Mouse (Mus musculus) T-cell, adult 2 months (primary cell): Measurements from ENCODE around the gene Lca5l.

ENCODE experiments used
- DNase-seq: peaks from one replicate; pipeline ENCODE4 v3.0.0; 2022; ENCODE audit warnings: low spot score

Gene Lca5l

DNA sequence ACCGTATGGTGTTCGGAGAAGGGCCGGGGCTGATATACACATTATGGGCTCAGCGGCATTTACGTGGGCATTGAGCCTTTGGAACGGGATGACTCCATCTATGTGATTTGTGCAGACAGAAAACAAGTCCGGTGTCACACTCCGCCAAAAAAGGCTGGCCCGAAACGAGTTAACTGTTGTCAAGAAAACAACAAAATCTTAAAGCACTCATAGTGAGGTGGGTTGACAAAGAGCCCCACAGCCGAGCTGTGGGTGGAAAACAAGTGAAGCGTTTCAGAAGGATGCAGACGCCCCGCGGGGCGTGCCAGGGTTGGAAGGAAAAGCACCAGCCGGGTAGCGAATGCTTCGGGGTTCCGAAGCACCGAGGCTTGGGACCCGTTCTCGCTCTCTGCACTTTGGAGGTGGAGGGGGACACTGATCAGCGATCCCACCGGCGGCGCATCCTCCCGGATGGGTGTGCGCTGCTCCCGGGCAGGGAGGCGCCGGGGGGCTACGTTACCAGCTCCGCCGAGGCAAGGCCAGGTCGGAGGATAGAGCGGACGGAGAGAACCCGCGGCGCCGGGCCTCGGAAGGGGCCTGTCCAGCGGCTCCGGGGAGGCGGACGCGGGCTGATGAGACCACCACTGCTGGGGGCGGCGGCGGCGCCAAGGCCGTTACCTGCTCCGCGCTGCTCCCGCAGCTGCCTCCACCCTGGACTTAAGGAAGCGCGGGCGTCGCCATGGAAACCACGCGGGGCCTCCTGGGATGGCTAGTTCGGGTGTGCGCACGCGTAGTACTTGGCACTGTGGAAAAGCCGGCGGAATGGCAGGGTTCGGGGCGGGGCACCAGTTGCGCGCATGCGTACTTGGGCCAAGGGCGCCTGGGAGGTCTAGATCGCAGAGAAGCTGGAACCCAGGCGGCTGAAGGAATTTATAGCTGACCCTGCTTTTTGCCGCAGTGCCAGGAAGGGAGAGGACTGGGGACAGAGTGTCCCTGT is at the start of gene Lca5l:
Lca5l (minus strand) TSS at position 741 of the 976 bp plus-strand sequence.
- DNase-seq, result peak; percentile 91

DNA sequence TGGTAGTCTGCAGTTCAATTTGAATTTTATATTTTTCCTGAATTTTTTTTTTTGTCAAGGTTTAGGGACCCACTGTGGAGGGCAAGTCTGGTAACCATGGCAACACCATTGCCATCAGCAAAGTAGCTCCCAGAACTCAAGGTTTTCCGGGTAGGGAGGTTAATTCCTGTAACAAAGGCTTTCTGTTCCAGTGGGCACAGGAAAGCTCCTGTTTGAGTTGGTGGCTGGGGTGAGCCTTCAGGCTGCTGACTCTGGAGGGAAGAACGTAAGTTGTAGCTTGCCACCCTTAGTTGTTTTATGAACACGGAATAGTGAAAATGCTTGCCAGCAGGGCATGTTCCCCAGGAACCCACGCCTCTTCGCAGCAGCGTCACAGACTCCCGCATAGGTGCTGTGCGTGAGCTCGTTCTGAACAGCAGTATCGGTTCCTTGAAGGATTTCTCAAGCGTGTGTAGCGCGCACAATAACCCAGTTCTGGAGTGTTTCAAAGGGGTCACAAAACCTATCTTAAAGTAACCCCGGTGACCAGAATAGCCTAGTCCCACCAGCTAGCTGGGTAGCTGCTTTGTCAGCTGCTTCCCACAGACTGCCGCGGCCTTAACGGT is 43.4 kb upstream of the Lca5l start, which contains the start of gene B3galt5:
B3galt5 (plus strand) TSS at position 436 of the 605 bp plus-strand sequence.
- no peak for DNase-seq

DNA sequence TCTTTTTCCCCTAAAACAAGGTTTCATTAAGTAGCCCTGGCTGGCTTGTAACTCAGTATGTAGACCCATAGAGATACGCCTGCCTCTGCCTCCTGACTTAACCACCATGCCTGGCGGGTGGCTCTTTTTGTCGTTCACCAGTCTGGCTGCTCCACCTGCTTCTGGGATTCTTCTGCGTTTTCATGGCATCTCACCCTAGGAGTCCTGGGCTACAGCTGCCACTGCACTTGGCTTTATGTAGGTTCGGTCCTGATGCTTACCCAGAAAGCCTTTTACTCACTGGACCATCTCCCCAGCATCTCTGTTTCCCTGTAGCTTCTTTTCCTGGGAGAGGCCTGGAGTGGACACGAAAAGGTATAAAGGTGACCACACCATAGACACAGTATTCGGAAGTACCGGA is 41.9 kb upstream of the Lca5l start:
- DNase-seq, result no peak

DNA sequence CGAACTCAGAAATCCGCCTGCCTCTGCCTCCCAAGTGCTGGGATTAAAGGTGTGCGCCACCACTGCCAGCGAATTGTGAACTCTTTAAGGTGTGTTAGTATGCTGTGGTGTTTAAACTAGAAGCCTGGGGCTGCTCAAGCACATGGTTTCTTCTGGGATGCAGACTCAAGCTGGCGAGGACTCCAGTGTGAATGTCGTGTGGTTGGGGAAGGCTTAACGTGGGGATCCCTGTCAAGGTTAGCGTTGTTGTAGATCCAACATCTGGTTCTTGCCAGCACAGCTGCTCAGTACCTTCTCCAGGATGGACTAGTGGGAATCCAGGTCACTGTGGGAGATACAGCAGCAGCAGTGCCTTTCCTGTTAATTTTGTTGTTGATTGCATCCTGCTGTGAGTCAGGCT is 39.9 kb upstream of the Lca5l start:
- DNase-seq, result no peak

DNA sequence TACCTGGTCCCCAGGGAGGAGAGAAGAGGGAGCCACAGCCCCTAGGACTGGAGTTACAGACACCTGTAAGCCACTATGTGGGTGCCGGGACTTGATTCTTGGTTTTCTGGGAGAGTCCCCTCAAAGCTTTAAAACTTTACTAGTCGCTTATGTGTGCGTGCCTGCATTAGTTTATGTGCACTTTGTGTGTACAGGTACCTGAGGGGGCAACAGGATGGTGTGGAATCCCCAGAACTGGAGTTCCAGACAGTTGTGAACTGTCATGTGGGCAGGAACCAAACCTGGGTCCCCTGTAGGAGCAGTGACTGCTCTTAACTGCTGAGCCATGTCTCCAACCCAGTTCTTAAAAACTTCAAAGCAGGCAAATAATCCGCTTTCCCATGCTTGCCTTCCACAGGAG is 39.2 kb upstream of the Lca5l start:
- no peak for DNase-seq

DNA sequence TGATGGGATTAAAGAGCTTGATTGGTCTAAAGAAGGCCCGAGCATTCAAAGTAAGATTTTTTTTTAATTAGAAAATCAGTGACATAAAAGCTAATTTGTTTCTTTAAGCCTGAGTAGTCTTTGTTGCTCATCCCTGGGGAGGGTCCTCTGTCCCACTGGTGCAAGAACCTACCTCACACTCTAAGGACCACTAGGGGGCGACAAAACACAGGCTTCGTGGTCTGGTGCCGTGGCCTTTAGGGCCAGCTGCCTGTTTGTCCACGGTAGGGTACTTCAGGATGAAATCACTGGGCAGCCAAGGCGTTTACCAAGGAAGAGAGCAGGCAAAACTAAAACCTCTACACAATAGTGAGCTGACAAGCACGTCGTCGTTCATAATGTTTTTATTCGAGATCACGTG is 38.3 kb upstream of the Lca5l start:
- DNase-seq, result peak; percentile 65

DNA sequence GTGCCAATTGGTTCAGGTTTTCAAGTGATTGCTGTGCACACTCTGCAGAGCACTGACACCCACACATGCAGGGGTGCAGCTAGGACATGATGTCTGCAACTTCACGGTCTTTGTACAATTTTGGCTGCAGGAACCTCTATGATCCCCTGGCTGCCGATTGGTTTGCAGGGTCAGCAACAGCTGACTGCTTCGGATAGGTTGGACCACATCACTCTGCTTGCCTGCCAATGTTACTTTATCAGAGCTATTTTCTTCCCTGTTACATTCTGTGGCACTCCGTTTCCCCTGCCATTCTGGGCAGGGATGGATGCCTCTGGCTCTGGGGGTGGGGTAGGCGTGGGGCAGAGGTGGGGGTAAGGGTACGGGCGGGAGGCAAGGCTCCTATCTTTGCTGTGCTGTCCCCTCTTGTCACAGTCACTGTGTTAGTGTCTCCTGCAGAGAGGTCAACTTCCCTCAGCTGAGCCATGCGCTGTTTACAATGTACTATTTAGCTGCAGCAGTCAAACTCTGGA is 37.0 kb upstream of the Lca5l start:
- DNase-seq, result no peak

DNA sequence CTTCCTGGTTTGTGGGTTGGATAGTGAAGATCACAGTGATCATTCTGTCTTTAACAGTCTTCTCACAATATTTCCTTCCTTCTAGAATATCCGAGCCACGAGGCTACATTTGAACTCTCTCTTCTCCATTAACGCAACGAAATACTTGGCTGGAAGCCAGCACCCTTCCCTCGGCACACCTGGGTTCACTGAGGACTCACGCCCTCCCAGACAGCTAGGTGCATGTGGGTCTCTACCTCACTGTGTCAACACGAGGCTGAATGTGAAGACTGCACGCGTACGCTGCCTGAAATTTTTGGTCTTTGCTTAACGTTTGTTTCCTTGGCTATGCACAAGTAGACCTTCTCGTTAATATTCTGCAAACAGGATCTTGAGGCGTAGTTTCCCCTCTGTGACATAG is 36.4 kb upstream of the Lca5l start:
- no peak for DNase-seq

DNA sequence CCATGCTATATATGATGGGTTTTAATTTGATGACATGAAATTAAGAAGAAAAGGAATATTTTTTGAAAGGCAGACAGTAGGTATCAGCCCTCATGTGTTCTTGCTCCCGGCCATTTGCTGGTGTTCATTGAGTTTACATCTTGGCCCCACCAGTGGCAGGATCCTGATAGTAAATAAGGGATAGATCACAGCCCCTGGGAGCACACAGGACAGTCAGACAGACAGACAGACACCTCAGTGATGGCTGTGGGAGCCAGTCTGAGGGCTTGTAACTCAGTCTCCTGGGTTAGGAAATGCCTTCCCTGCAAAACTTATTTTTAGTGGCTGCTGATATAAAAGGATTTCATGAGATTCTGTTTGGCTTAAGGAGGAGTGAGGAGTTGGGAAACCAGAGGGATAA is 30.4 kb upstream of the Lca5l start:
- DNase-seq, result no peak

DNA sequence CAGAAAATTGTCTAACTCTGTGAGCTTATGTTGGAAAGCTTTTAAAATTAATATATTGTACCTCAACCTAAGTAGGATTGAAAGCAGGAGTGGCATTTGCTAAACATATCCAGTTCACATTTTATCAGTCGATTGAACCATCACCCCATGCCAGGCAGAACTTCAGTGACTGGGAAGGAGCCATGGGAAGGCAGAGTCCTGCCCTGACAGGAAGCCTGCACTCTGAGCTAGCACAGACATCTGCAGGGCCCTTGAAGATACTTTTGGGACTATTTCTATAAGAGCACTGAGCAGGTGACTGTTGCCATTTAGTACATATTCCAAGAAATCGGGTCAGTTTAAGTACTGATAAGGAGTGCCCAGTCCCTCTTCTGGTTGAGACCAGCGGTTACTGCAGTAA is 29.9 kb upstream of the Lca5l start:
- DNase-seq, result no peak

DNA sequence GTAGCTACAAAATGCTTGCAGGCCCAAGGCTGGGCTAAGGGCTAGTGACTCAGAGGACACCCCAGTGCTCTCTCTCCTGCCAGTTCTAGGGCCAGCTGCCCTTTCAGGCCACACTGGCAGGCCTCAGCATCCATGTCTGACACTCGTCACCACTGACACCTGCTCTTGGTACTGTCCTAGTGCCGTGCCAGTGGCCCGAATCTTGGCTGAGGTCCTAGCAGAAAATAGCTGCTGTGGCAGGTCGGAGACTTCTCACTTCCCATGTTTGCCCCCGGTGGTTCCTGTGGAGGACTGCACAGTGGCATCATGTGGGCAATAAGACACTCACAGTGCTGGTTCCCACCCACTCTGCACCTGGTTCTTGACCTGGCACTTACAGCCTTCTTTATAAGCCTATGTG is 29.4 kb upstream of the Lca5l start:
- DNase-seq, result no peak

DNA sequence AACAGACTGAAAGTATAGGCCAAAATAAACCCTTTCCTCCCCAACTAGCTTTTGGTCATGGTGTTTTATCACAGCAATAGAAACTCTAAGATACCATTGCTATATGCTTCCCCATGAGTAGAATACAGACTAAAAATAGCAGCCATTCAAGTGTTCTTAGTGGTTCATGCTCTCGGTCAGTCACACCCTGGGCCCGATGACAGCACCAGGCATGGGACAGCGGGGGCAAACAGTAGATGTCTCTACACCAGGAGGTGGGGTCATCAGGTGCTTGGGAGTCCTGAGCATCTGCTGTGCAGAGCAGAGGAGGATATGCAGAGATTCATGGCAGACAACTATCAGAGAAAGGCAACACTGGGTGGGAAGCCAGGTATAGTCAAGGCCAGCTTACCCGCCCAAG is 21.0 kb upstream of the Lca5l start:
- DNase-seq, result no peak

DNA sequence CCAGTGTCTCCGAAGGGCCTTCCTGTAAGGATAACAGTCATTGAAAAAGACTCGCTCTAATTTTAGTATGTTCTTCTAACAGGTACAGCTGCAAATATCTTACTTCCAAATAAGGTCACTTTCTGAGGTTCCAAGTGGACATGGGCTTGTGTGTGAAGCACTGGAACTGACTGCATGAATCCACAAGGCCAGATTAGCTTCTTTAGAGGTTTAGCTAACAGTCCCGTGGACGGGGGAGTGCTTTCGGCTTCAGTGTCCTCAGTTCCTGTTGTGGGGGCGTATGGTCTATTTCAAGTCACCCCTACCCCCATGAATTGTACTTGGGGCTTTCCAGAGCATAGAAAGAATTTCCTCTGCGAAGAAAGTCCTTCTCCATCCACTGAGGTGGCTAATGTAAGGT is 18.8 kb upstream of the Lca5l start:
- no peak for DNase-seq

DNA sequence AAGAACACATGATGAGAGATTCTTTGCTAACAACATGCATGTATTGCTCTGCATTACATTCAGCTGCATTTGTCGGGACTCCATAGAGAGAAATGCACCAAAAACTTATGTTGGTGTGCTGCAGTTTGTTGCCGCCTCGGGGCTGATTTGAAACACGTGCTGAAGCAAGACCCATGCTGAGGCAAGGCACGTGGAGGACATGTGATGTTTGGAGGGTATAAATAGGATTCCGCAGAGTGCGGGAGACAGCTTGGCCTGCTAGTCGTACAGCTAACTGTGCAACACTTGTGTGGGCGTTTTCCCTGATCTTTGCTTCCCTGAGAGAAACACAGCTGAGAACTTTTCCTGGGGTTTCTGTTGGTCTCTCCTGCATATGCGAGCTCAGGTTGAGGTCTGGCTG is 17.7 kb upstream of the Lca5l start:
- no peak for DNase-seq

DNA sequence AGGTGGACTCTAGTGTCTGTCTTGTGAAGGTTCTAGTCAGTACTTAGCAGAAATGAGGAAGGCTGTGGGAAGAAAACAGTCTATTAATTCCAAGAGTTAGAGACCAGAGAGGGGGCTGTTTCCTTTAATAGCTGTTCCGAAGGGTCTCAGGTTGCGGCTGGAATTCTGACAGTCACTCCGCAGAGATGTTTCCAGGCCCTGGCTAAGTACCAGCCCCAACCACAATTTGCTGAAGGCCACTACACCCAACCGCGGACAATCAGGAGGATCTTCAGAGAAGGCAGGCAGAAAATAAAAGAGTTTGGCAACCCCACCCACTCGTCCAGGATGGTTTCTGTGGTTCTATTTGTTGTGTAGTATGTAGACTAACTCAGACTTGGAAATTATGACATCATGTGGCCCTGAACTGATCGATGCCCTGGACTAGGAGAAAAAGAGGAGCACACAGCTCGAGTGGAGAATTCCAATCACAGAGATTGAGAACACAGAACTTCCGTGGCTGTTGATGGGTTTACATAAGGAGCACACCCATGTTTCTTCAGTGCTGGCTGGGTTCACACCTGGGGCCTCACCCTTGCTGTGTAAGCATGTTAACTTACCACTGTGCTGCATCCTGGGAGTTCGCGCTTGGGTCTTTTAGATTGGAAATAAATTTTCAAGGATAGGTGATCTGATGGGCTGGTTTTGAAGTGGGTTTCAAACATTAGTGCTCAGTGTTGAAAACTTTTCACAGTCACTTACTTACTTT is 9.6 kb upstream of the Lca5l start:
- DNase-seq, result no peak

DNA sequence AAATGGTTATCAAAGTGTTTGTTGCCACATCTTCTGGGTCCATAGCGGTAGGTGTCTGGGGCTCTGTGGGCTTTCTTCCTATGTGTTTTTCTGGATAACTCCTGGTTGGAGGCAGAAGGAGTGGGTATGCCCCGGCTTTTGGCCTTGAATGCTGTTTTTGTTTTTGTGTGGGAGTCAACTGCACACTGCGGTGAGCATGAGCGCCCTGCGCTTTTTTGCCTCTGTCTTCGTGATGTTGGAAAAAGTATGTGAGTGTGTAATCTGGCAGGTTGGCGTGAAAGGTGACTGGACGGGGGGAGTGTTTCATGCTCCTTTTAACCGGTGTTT is 8.6 kb upstream of the Lca5l start:
- DNase-seq, result no peak

DNA sequence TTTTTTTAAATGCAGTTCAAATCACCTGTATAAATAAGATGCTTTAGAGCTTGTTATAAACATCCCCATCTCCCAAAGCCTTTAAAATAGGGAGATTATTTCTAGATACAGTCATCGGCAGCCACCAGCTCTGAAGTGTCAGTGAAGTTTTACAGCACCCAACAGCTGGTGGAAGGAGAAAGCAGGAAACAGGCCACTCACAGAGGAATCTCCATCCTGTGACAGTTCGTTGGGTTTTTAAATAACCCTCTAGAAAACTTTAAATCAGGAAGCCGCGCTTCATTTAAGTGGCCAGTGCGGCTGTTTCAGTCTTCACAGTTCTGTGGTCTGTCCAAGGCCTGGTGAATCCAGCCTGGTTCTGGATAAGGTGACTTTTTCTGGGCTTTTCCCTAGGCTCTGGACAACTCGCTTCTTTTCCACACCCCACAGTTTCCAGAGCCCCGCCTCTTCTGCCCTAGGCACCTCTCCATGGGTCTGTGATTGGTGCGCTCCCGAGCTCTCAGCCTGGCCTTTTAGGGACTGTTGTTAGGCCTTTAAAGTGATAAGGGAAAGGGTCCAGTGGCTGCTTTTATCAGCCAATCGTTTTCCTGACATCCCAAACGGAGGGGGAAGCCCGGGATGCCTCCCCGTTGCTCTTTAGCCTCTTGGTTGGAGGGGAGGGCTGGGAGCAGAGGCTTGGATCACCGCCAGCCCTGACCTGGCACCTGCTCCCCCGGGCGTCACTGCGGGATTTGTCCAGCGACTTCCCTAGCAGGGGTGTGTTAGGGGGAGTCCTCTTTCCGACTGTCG is 8.0 kb upstream of the Lca5l start, which contains the start of gene Sh3bgr:
Sh3bgr (plus strand) TSS at position 538 of the 789 bp plus-strand sequence.
- DNase-seq, result no peak

DNA sequence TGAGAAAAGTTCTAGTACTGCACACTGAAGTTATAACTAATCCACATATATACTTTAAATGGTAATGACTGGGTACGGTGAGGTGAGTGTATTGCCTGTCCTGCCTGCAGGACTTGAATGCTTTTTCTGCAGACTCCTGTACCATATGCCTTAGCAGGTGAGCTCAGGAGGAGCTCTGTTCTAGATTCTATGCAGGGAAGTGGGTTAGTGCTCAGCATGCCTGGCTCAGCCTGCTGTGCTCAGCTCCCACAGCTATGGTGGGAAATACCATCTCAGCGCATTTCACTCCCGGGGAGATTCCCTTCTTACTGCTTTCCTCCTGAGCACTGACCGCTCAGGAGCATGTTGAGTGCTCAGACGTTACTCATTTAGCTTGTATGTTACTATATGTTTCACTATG is 4.5 kb downstream of the Lca5l start:
- no peak for DNase-seq

DNA sequence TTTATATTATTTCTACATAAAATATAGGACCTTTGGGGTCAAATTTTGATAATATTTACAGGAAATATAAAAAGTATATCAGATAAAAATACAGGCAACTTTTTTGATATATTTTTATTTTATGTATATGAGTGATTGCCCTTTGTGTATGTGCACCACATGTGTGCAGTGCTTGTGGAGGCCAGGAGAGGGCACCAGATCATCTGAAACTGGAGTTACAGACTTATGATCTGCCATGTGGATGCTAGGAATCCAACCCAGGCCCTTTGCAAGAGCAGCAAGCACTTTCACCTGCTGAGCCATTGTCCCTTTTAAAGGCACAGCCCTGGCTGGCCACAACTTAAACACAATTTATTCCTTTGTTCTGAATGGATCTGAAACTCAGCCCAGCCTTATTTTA is 12.9 kb downstream of the Lca5l start:
- DNase-seq, result no peak

DNA sequence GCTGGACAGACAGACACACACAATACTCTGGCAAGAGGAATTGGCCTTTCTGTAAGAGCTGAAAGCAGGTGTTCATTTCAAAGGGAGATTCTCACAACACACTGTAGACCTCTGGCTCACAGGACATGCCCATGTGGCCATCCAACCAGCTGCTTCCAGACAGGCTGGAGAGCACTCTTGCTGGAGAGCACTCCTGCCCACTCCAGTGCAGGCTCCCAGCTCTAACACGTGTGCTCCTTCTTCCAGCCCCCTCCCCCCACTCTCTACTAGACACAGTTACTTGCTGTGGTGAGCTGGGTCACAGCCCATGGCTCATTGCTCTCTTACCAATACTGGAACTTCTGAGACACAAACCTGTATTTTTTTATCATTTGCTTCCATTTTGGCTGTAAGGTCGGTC is 16.7 kb downstream of the Lca5l start:
- DNase-seq, result no peak

DNA sequence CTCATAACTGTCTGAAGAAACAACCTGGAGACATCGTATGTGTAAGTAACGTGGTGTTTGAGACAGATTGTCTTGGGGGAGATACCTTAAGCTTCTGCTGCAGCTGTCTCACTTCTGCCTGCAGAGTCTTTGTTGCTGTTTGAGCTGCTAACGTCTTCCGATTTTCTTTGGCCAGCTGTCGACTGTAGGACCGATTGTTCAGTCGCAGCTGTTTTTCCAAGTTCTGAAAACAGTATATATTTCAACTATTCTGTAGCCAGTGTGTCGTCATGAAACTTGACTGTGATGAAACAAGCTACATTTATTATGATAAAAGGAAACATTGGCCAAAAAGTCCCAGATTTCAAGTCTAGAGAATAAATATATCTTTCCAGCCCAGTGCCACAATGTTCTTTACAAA is 18.4 kb downstream of the Lca5l start:
- DNase-seq, result no peak

DNA sequence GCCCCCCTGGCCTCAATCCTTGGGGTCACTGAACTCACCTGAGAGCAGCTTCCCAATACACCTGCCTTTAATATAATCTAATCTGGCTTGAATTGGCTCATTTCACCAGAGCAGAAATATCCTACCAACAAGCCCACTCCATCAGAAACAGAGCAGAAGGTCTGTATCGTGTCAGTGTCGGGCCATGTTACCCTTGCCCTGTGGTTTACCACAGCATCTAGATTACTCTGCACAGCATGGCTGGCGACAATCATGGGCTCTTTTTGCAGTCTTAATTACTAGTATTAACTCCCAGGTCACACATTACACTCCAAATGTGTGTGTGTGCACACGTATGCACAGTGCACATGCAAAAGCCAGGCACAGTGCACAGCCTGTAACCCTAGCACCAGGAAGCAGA is 23.2 kb downstream of the Lca5l start:
- no peak for DNase-seq
